Mouse (Mus musculus): ENCODE results near the gene Ms4a4c. TPM values are rescaled to one million over a fixed set of nuclear protein-coding genes. Genes with fewer than 3 reads are reported as not detected.

Gene Ms4a4c
- polyA plus RNA-seq (2017; shearing (Covaris generic)): 100 to 1,000 TPM in 1 of 2 experiments, 10 to 100 TPM in 1; 39.1 to 113 TPM

GRCm38 (mm10) chr19:11404527-11404926, at the start of gene Ms4a4c:
Gene Ms4a4c, plus strand, starts transcription at chr19:11404770.

GRCm38 (mm10) chr19:11375273-11375672, 29.3 kb upstream of the Ms4a4c start, which contains the start of gene Ms4a4a:
Gene Ms4a4a, plus strand, starts transcription at chr19:11375523.

DNA sequence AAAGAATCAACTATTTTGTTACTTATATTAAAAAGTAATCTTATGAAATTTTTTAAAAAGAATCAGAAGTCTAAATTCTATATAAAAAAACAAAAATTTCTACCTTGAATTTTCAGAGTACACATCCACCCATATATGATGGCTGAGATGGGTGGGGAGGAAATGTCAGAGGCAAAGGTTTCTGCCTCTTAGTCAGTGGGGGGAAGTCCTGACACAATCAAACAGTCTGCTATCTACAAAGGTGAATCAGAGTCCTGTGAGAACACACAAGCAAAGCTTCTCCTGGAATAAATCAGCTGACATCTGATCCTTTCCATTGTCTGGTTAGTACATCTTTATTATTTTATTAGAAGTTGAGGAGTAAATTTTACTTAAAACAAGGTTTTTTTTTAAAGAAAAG, 38.8 kb downstream of the Ms4a4c start, which contains the start of gene Ms4a4b:
TSS of gene Ms4a4b (plus strand) at position 216 of the 400 bp plus-strand sequence.

DNA sequence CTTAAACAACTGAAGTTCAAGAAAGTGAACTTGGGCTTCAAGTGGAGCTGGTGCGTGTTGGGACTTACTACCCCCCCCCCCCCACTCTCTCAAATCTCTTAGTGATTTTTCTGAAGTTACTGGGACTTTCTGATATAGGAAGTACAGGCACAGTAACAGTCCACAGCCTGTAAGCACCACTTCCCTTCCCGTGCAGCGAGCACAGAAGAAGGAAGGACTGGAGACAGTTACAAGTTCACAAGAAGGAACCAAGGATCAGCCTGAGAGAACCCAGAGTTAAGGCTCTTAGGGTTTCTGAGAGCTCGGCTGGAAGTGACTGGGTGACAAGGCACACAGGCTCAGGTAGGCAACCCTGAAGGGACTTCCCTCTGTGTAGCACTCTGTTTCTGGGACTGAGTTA, 64.6 kb downstream of the Ms4a4c start, which contains the start of gene Ms4a6c:
TSS of gene Ms4a6c (plus strand) at position 152 of the 400 bp plus-strand sequence.

Other genes with a start within 250 kb of the Ms4a4c start
- not detected for gene 1700025F22Rik, start 239.4 kb upstream of the Ms4a4c start, polyA plus RNA-seq (2017; shearing (Covaris generic))
- gene Ms4a13, start 208.0 kb upstream of the Ms4a4c start, polyA plus RNA-seq (2017; shearing (Covaris generic)): not detected
- not detected for gene Ms4a12, start 172.3 kb upstream of the Ms4a4c start, polyA plus RNA-seq (2017; shearing (Covaris generic))
- gene Ms4a1, start 138.5 kb upstream of the Ms4a4c start, polyA plus RNA-seq (2017; shearing (Covaris generic)): 1 to 10 TPM; 4.1 to 7.3 TPM
- not detected for gene Ms4a5, start 120.9 kb upstream of the Ms4a4c start, polyA plus RNA-seq (2017; shearing (Covaris generic))
- under 1 TPM in 1 of 2 experiments, not detected in 1; 0.28 TPM for gene Ms4a14, start 90.3 kb upstream of the Ms4a4c start, polyA plus RNA-seq (2017; shearing (Covaris generic))
- 1 to 10 TPM in 1 of 2 experiments, under 1 TPM in 1; 0.95 to 4.4 TPM for gene Ms4a7, start 68.6 kb upstream of the Ms4a4c start, polyA plus RNA-seq (2017; shearing (Covaris generic))
- gene Ms4a4a, start 29.2 kb upstream of the Ms4a4c start, polyA plus RNA-seq (2017; shearing (Covaris generic)): 1 to 10 TPM in 1 of 2 experiments, under 1 TPM in 1; 0.72 to 6.9 TPM
- gene Ms4a4b, start 38.8 kb downstream of the Ms4a4c start, polyA plus RNA-seq (2017; shearing (Covaris generic)): 1,000 to 10,000 TPM; 3,085 to 3,790 TPM
- 1 to 10 TPM; 9.0 to 9.1 TPM for gene Ms4a6c, start 64.6 kb downstream of the Ms4a4c start, polyA plus RNA-seq (2017; shearing (Covaris generic))
- gene Gm8369, start 81.2 kb downstream of the Ms4a4c start, polyA plus RNA-seq (2017; shearing (Covaris generic)): 100 to 1,000 TPM; 283 to 529 TPM
- 100 to 1,000 TPM; 907 to 938 TPM for gene Ms4a6b, start 111.7 kb downstream of the Ms4a4c start, polyA plus RNA-seq (2017; shearing (Covaris generic))
- 1 to 10 TPM; 1.5 to 2.8 TPM for gene Ms4a4d, start 132.0 kb downstream of the Ms4a4c start, polyA plus RNA-seq (2017; shearing (Covaris generic))
- 10 to 100 TPM in 1 of 2 experiments, 1 to 10 TPM in 1; 9.3 to 10.1 TPM for gene Ms4a6d, start 200.1 kb downstream of the Ms4a4c start, polyA plus RNA-seq (2017; shearing (Covaris generic))
- under 1 TPM in 1 of 2 experiments, not detected in 1; 0.47 TPM for gene Ms4a2, start 218.9 kb downstream of the Ms4a4c start, polyA plus RNA-seq (2017; shearing (Covaris generic))
- not detected for gene Ms4a3, start 236.1 kb downstream of the Ms4a4c start, polyA plus RNA-seq (2017; shearing (Covaris generic))